Mouse (Mus musculus): ENCODE measurements around the gene Cdc42se2.

DNA sequence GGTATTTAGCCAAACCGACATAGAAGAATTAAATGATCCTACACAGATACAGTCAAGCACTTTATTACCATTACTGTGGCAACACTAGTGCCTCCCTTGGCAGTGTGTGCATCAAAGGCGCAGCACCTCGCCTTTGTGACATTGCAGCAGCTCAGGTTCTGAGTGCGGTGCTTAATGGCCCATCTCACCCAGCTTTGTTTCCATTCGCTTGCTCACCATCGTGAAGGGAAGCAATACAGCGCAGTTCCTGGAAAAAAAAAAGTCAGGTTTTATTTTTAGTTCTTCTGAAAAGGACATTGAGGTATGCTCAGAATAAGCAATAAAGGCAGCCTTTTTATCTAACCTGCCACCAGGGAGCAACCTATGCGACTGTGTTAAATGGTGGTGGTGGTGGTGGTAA is 39.3 kb upstream of the Cdc42se2 start:
- TF ChIP-seq POLR2A (IDR thresholded peaks at IDR 0.05; ENCODE audit: insufficient read depth, low read length), result no peak
- no peak for TF ChIP-seq CTCF (IDR thresholded peaks at IDR 0.05; ENCODE audit: low read depth, low read length)
